Mouse (Mus musculus): ENCODE results near the gene Wdr35. TPM values are rescaled to one million over a fixed set of nuclear protein-coding genes. Genes with fewer than 3 reads are reported as not detected.

Gene Wdr35
- 10 to 100 TPM; 14.9 to 16.7 TPM for total RNA-seq (2021)

- DNase-seq: peak; percentile 92
Observed at GRCm38 (mm10) chr12:8973820-8974465, at the start of gene Wdr35. Wdr35 (plus strand) TSS chr12:8973892.

GRCm38 (mm10) chr12:8927652-8928051, 46.0 kb upstream of the Wdr35 start:
- DNase-seq: no peak

GRCm38 (mm10) chr12:8928766-8929165, 44.9 kb upstream of the Wdr35 start:
- no peak for DNase-seq

- DNase-seq: no peak
Observed at GRCm38 (mm10) chr12:8931083-8931482, 42.6 kb upstream of the Wdr35 start.

- peak; percentile 46 for DNase-seq
Observed at GRCm38 (mm10) chr12:8935349-8935748, 38.3 kb upstream of the Wdr35 start.

- DNase-seq: peak; percentile 31
Observed at GRCm38 (mm10) chr12:8936210-8936609, 37.5 kb upstream of the Wdr35 start.

- DNase-seq: no peak
Observed at GRCm38 (mm10) chr12:8939490-8939889, 34.2 kb upstream of the Wdr35 start.

- no peak for DNase-seq
Observed at GRCm38 (mm10) chr12:8940011-8941005, 33.4 kb upstream of the Wdr35 start.

GRCm38 (mm10) chr12:8941131-8941615, 32.5 kb upstream of the Wdr35 start:
- no peak for DNase-seq

- DNase-seq: no peak
Observed at GRCm38 (mm10) chr12:8941699-8942392, 31.8 kb upstream of the Wdr35 start.

- DNase-seq: no peak
Observed at GRCm38 (mm10) chr12:8947163-8947562, 26.5 kb upstream of the Wdr35 start.

GRCm38 (mm10) chr12:8947714-8948464, 25.8 kb upstream of the Wdr35 start, which contains the start of gene Matn3:
Matn3 (plus strand) TSS chr12:8947929.
- peak; percentile 81 for DNase-seq

- DNase-seq: no peak
Observed at GRCm38 (mm10) chr12:8953136-8953535, 20.6 kb upstream of the Wdr35 start.

- DNase-seq: no peak
Observed at GRCm38 (mm10) chr12:8954161-8954561, 19.5 kb upstream of the Wdr35 start.

- DNase-seq: no peak
Observed at GRCm38 (mm10) chr12:8961607-8962316, 11.9 kb upstream of the Wdr35 start.

- peak; percentile 66 for DNase-seq
Observed at GRCm38 (mm10) chr12:8969828-8970227, 3.9 kb upstream of the Wdr35 start.

GRCm38 (mm10) chr12:8975076-8975475, 1.4 kb downstream of the Wdr35 start:
- DNase-seq: no peak

- no peak for DNase-seq
Observed at GRCm38 (mm10) chr12:8993231-8993630, 19.5 kb downstream of the Wdr35 start.

GRCm38 (mm10) chr12:8998318-8998717, 24.6 kb downstream of the Wdr35 start:
- DNase-seq: no peak

- DNase-seq: peak; percentile 69
Observed at GRCm38 (mm10) chr12:9002038-9002648, 28.5 kb downstream of the Wdr35 start.

- DNase-seq: no peak
Observed at GRCm38 (mm10) chr12:9007146-9007545, 33.5 kb downstream of the Wdr35 start.

Measured in heart, postnatal 4 days (tissue).